Mouse (Mus musculus) E14TG2a.4 (cell line): ENCODE data around the gene Tedc1.

Experiments
- CTCF ChIP-seq: conservative IDR thresholded peaks from 2 replicates; pipeline ENCODE4 v1.5.1; 2014; ENCODE audit warnings: low read length
- NANOG ChIP-seq: IDR thresholded peaks from 2 replicates; pipeline ENCODE4 v1.6.1; 2014; ENCODE audit warnings: borderline replicate concordance, low read length, mixed read lengths

DNA sequence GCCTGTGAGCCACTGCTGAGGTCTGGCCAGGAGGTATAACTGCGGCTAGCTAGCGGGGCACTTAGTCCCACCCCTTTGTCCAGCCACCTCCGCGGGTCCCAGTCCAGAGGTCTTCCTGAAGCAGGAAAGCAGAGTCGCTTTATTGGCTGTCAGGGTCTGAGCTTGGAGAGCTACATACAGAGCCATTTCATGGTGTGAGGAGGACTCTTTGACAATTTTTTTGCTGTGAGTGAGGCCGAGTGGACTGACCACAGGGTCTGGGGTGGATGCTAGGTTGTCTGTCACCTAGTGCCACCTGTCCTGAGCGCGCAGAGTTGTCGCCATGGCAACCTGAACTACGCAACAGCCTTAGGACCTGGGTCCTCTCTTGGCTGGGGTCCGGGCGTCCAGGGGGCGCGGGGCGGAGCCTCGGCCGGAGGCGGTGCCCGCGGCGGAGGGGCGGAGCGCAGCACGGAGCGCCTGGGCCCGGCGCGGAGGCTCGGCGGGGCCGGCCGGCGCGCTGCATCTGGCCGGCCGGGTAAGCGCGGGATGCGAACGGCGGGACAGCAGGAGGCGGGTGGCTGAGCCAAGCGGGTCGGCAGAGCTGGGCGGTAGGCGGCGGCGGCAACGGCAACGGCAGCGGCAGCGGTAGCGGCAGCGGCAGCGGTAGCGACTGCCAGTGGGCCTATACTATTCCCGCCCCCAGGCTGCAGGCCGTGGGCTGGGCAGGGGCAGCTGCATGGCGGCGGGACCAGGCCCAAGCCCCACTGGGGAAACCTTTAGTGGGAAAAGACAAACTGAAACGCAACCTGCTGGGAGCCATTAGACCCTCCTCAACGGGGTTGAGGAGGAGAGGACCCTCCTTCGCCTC, 29.4 kb downstream of the Tedc1 start, which contains the start of gene Tmem121:
- TF ChIP-seq CTCF (no peak), NANOG (no peak)
